Mouse (Mus musculus): ENCODE measurements around the gene Slc25a45. TPM values are rescaled to one million over a fixed set of nuclear protein-coding genes. Genes with fewer than 3 reads are reported as not detected.

The Slc25a45 gene
- polyA plus RNA-seq, 1 experiment from 2014 or later, result 3.7 TPM

DNA sequence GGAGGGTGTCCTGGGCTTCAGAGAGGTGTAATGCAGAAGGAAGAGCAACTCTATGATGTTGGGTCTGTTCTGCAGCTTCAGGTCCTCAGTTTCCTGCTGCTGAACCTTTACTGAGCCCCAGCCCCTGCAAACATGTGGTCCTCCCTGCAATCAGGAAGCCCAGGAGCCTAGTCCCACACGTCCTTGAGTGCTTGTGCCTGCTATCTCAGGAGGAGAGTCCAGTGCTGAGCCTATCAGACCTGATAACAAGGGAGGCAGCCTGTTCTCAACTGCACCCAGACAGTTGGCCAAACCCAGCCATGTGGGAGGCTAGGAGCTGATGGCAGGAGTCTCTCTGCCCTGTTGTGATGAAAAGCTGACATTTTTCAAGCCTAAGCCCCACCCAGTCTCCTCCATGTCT is 6.3 kb downstream of the Slc25a45 start:
- no peak overlapping the region for H3K9ac ChIP-seq
- H3K27me3 ChIP-seq (replicated peaks), result no peaks in the 10 kb centered on the region
- H3K27ac ChIP-seq (replicated peaks), result no peak overlapping the region
- H3K4me2 ChIP-seq, result no peak overlapping the region
- no peaks in the 10 kb centered on the region for H3K36me3 ChIP-seq
- WGBS, result 13% methylated on average over 1 of the region's 1 CpGs
- H3K9me3 ChIP-seq, result no peaks in the 10 kb centered on the region
- H3K4me1 ChIP-seq, result peaks cover 11% of the 10 kb centered on the region
- ATAC-seq (ENCODE audit: extremely low read depth, insufficient number of reproducible peaks, low FRiP score, low TSS enrichment), result no peak
- no peak overlapping the region for H3K4me3 ChIP-seq

DNA sequence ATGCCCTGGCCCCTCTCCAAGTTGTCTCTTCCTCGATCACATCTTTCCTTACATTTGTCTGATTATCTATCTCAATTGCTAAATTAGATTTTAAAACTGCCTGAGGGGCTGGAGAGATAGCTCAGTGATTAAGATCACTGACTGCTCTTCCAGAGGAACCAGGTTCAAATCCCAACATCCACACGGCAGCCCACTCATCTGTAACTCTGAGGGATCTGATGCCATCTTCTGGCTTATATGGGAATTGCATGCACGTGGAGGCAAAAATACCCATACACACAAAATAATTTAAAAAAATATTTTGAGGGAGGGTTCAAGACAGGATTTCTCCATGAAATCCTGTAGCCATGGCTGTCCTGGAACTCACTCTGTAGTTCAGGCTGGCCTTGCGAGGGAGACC is 8.2 kb downstream of the Slc25a45 start:
- Histone ChIP-seq H3K4me2 (no peak overlapping the region), H3K4me1 (peaks cover 10% of the 10 kb centered on the region), H3K9me3 (no peaks in the 10 kb centered on the region), H3K27me3 (replicated peaks) (no peaks in the 10 kb centered on the region), H3K9ac (no peak overlapping the region), H3K27ac (replicated peaks) (no peak overlapping the region), H3K4me3 (no peak overlapping the region), H3K36me3 (no peaks in the 10 kb centered on the region)
- ATAC-seq (ENCODE audit: extremely low read depth, insufficient number of reproducible peaks, low FRiP score, low TSS enrichment), result no peak
- 59% methylated on average over 4 of the region's 4 CpGs for WGBS

DNA sequence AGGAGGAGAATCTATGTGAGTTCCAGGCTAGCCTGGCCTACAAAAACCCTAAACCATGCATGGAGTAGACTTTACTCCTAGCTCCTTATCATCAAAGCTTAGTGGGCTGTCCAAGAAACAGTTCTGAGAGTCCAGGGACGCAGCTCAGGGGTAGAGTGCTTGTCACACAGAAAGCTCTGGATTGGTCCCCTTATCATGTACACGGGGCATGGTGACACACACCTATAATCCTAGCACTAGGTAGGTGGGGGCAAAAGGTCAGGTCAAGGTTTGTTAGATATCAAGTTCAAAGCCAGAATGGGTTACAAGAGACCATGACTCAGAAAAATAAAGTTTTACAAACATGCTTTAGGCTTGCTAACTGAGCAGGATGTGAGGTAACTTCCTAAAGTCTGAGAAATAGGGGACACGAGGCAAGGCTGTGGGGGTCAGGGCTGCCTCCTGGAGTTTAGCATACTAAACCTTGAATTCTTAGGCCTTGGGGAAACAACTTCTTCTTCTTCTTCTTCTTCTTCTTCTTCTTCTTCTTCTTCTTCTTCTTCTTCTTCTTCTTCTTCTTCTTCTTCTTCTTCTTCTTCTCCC is 9.7 kb downstream of the Slc25a45 start:
- peaks cover 8% of the 10 kb centered on the region; the same call in 1 of the 2 replicates for H3K36me3 ChIP-seq
- H3K4me3 ChIP-seq, result no peak overlapping the region
- H3K27me3 ChIP-seq (replicated peaks), result no peaks in the 10 kb centered on the region
- H3K9ac ChIP-seq, result no peak overlapping the region
- WGBS, result 49% methylated on average over 3 of the region's 3 CpGs
- H3K4me2 ChIP-seq, result no peak overlapping the region
- ATAC-seq (ENCODE audit: extremely low read depth, insufficient number of reproducible peaks, low FRiP score, low TSS enrichment), result no peak
- no peaks in the 10 kb centered on the region for H3K9me3 ChIP-seq
- no peak overlapping the region for H3K27ac ChIP-seq (replicated peaks)
- peaks cover 10% of the 10 kb centered on the region for H3K4me1 ChIP-seq

DNA sequence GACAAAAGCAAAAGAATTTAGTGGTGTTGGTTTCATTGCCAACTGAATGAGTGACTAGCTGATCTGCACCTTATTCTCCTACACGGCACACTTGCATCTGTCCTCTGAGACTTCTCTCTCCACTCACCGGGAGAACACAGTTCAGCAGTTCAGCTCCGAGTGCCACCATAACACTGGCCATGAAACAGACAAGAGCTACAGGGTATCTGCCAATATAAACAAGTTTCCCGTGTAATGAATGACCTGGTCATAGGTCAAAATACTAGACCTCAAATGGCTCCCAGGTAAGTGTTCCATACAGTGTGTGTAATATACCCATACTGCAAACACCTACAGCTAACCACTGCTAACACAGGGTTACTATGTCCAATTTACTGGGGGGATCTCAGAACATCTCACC is 11.6 kb downstream of the Slc25a45 start:
- ATAC-seq (ENCODE audit: extremely low read depth, insufficient number of reproducible peaks, low FRiP score, low TSS enrichment), result no peak
- peaks cover 14% of the 10 kb centered on the region for H3K4me1 ChIP-seq
- H3K9ac ChIP-seq, result no peak overlapping the region
- no peak overlapping the region for H3K4me3 ChIP-seq
- peaks cover 12% of the 10 kb centered on the region; the same call in 1 of the 2 replicates for H3K36me3 ChIP-seq
- no peaks in the 10 kb centered on the region for H3K27me3 ChIP-seq (replicated peaks)
- H3K4me2 ChIP-seq, result no peak overlapping the region
- no peaks in the 10 kb centered on the region for H3K9me3 ChIP-seq
- 60% methylated on average over 4 of the region's 4 CpGs for WGBS
- no peak overlapping the region for H3K27ac ChIP-seq (replicated peaks)

DNA sequence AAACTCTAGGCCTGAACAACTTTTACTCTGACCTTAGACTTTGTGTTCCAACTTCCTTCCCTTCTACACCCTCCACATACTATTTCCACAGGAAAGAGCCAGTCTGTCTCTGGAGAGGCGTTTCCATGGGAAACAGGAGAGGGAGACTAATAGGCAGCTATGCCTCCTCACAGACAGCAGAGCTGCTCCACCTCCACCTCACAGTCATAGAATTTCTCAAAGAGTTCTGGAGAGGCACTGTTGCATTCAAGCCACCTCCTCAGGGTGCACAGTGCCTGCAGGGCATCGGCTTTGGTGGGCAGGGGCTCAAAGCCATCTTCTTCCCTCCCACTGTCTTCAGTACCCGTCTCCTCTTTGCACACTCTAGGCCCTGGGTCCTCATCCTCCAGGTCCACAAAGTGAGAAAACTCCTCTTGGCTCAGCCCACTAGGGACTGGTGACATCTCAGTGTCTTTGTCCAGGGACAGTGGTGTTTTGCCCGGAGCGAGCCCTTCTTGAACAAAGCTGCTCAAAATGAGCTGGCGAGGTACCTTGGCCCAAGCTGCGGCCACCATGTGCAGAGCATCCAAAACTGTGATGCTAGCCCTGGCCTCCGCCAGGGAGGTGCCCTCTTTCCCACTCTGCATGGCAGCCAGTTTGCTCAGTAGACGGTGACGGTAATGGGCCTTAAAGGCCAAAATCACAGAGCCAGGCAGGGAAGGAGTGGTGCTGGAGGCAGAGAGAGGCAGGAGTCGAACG is 14.1 kb downstream of the Slc25a45 start:
- H3K9ac ChIP-seq, result no peak overlapping the region
- H3K4me2 ChIP-seq, result no peak overlapping the region
- H3K4me1 ChIP-seq, result peaks cover 16% of the 10 kb centered on the region
- H3K27me3 ChIP-seq (replicated peaks), result no peaks in the 10 kb centered on the region
- H3K27ac ChIP-seq (replicated peaks), result peak overlapping the region; percentile 2; the same call in 1 of the 2 replicates
- H3K4me3 ChIP-seq, result no peak overlapping the region
- peaks cover 27% of the 10 kb centered on the region for H3K36me3 ChIP-seq
- H3K9me3 ChIP-seq, result no peaks in the 10 kb centered on the region
- ATAC-seq (ENCODE audit: extremely low read depth, insufficient number of reproducible peaks, low FRiP score, low TSS enrichment), result no peak
- 88% methylated on average over 12 of the region's 12 CpGs for WGBS

DNA sequence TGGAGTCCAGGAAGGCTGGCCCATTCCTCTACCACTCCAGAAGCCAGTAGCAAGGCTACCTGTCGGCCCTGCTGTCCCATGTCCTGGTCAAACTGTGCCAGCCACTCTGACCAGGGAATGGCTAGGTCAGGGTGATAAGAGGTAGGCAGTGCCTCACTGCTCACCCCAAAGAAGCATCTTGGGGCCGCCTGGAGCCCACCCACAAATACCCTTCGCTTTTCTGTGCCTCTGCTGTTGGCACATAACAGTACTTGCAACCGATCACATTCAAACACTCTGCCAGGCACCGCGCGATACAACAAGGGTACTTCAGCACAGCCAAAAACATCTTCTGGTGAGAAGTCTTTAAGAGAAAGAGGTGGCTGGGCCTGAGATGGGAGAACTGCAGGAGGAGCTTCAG is 14.7 kb downstream of the Slc25a45 start:
- 89% methylated on average over 7 of the region's 7 CpGs for WGBS
- Histone ChIP-seq H3K4me2 (no peak overlapping the region), H3K9me3 (no peaks in the 10 kb centered on the region), H3K4me3 (no peak overlapping the region), H3K27me3 (replicated peaks) (no peaks in the 10 kb centered on the region), H3K9ac (no peak overlapping the region), H3K4me1 (peaks cover 16% of the 10 kb centered on the region), H3K27ac (replicated peaks) (no peak overlapping the region), H3K36me3 (peaks cover 32% of the 10 kb centered on the region)
- ATAC-seq (ENCODE audit: extremely low read depth, insufficient number of reproducible peaks, low FRiP score, low TSS enrichment), result no peak

DNA sequence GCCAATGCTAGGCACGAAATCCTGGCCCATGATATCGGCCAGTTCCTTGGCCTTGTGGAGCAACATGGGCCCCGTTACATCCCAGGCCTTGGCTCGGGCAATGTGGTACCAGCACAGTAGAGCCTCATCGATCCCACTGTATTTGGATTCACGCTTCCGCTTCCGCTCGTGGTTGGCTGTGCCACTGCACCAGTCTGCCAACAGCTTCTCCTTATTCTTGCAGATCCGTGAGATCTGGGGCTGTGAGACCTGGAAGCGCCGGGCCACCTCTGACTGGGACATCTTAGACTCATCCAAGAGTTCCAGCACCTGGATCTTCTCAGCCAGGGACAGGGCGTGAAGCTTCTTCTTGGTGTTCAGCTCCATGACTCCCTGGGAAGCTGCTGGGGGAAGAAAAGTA is 15.1 kb downstream of the Slc25a45 start:
- Histone ChIP-seq H3K27ac (replicated peaks) (no peak overlapping the region), H3K27me3 (replicated peaks) (no peaks in the 10 kb centered on the region), H3K4me3 (peak overlapping the region; percentile 65; the same call in 1 of the 2 replicates), H3K4me2 (peak overlapping the region; percentile 87), H3K9ac (no peak overlapping the region), H3K4me1 (peaks cover 16% of the 10 kb centered on the region), H3K36me3 (peaks cover 37% of the 10 kb centered on the region), H3K9me3 (no peaks in the 10 kb centered on the region)
- 93% methylated on average over 13 of the region's 13 CpGs for WGBS
- no peak for ATAC-seq (ENCODE audit: extremely low read depth, insufficient number of reproducible peaks, low FRiP score, low TSS enrichment)

DNA sequence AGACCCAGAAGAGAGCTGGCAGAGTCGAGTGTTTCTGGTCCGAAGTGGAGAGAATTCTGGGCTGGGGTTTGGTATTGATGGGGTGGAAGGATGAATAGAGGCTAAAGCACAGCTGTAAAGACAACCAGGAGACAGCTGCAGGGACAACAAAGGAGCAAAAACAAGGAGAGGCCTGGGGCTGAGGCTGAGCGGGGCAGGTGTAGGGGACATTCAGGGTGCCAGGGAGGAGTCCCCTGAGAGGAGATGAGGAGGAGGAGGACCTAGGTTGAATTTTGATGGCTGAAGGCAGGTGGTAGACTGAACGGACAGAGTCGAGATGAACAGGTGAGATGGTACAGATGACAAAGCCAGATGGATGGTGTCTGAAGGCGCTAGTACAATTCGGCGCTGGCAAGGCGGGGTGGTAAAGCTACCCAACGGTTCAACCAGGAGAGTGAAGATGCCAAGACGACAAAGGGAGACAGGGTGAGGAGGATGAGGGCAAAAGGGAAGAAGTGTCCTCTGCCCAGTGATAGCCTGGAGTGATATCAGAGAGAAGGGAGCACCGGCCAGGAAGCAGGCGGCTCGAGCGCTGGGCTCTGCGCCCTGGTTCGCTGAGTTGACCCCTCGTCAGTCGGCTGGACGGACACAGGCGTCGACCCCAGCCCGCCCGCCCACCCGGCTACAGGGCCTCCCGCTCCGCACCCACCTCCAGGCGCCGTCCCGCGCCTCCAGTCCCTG is 15.8 kb downstream of the Slc25a45 start:
- ATAC-seq (ENCODE audit: extremely low read depth, insufficient number of reproducible peaks, low FRiP score, low TSS enrichment), result peak; percentile 34
- peaks cover 16% of the 10 kb centered on the region for H3K4me1 ChIP-seq
- H3K4me2 ChIP-seq, result peak overlapping the region; percentile 87
- H3K4me3 ChIP-seq, result peak overlapping the region; percentile 65
- peak overlapping the region; percentile 91 for H3K9ac ChIP-seq
- no peaks in the 10 kb centered on the region for H3K9me3 ChIP-seq
- WGBS, result 11% methylated on average over 30 of the region's 31 CpGs
- peaks cover 42% of the 10 kb centered on the region for H3K36me3 ChIP-seq
- 0 out of 2 replicates have a peak overlapping the region, but pooled peaks have one; percentile 24 for H3K27ac ChIP-seq (replicated peaks)
- no peaks in the 10 kb centered on the region for H3K27me3 ChIP-seq (replicated peaks)

DNA sequence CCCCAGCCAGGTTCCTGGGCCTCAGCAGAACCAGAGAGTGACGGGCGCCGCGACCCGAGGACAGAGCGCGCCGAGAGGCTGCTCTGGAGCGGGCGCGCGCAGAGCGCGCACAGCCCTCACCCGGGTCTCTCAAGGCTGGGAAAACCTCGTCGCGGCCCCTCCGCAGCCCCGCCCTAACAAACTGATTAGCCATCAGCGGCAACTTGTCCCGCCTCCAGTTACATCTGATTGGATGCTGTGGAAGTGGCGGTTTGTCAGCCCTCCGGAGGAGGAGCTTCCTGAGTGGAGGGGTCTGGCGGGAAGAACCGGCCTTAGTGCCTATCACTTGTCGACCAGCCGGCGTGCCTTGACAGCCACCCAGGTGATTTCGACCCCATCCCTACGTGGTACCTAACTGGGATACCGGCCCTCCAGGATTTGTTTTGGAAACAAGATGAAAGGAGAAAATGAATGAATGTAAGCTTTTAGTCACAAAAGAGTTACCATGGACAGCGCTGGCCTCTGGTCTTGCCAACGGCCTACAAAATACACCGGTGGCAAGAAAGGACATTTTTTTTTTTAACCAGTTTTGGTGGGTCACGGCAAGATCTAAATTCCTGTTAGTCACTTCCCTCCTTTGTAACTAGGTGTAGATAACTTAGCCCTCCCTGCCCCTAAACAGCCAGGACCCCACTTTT is 16.5 kb downstream of the Slc25a45 start, which contains the start of gene Tigd3:
Gene Tigd3, minus strand, starts transcription at position 148 of the 677 bp plus-strand sequence.
- peaks cover 16% of the 10 kb centered on the region for H3K4me1 ChIP-seq
- H3K9ac ChIP-seq, result peak within 1 kb of the TSS; percentile 91
- H3K4me2 ChIP-seq, result peak within 1 kb of the TSS; percentile 87
- H3K36me3 ChIP-seq, result peaks cover 48% of the 10 kb centered on the region
- no peaks in the 10 kb centered on the region for H3K9me3 ChIP-seq
- 4% methylated on average over 36 of the region's 36 CpGs for WGBS
- no peaks in the 10 kb centered on the region for H3K27me3 ChIP-seq (replicated peaks)
- peak within 1 kb of the TSS; percentile 65 for H3K4me3 ChIP-seq
- peak; percentile 92 for ATAC-seq (ENCODE audit: extremely low read depth, insufficient number of reproducible peaks, low FRiP score, low TSS enrichment)
- H3K27ac ChIP-seq (replicated peaks), result 0 out of 2 replicates have a peak within 1 kb of the TSS, but pooled peaks have one; percentile 24

DNA sequence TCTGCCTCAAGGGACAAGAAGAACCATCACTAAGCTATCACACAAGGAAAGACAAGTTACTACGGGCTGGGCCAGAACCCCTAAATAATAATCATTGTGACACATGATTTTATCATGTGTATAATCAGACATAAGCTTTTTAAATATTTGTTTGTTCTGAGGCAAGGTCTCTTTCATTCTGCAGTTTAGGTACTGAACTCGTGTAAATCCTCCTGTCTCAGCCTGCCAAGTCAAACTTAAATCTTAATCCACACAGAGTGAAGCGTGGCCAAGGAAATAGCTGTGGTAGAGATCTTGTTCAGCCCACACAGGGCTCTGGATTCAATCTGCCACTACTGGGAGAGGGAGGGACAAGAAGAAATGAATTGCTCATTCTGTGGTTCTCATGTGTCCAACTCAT is 29.7 kb downstream of the Slc25a45 start:
- ATAC-seq (ENCODE audit: extremely low read depth, insufficient number of reproducible peaks, low FRiP score, low TSS enrichment), result no peak
- WGBS, result 89% methylated on average over 3 of the region's 3 CpGs
- H3K9ac ChIP-seq, result no peak overlapping the region
- H3K4me3 ChIP-seq, result no peak overlapping the region
- no peaks in the 10 kb centered on the region for H3K9me3 ChIP-seq
- peaks cover 60% of the 10 kb centered on the region for H3K36me3 ChIP-seq
- no peak overlapping the region for H3K4me2 ChIP-seq
- no peak overlapping the region for H3K27ac ChIP-seq (replicated peaks)
- no peaks in the 10 kb centered on the region for H3K27me3 ChIP-seq (replicated peaks)
- H3K4me1 ChIP-seq, result peaks cover 24% of the 10 kb centered on the region

DNA sequence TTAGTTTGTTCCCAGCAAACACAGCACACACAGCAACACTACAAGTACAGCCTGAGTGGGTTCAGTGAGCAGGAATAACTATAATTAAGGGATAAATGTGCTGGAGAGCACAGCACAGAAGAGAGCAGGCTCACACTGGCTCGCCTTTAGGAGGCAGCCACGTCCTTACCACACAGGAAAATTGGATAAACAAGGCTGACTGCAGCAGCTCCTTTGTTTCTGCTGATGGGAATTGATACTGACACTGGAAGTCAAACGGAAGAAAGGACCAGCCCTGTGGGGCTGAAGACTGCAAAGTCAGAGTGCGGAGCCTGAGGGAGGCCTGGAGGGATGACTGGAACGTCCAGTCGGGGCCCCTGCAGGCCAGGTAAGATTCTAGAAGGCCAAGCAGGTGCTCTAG is 32.6 kb downstream of the Slc25a45 start:
- H3K9me3 ChIP-seq, result no peaks in the 10 kb centered on the region
- no peaks in the 10 kb centered on the region for H3K27me3 ChIP-seq (replicated peaks)
- H3K9ac ChIP-seq, result peak overlapping the region; percentile 68
- peak overlapping the region; percentile 72 for H3K4me2 ChIP-seq
- peaks cover 36% of the 10 kb centered on the region for H3K4me1 ChIP-seq
- ATAC-seq (ENCODE audit: extremely low read depth, insufficient number of reproducible peaks, low FRiP score, low TSS enrichment), result no peak
- 0 out of 2 replicates have a peak overlapping the region, but pooled peaks have one; percentile 28 for H3K27ac ChIP-seq (replicated peaks)
- H3K36me3 ChIP-seq, result peaks cover 38% of the 10 kb centered on the region
- peak overlapping the region; percentile 82 for H3K4me3 ChIP-seq
- WGBS, result 53% methylated on average over 6 of the region's 6 CpGs

Measured in heart, embryonic 13.5 days (tissue).